Mouse (Mus musculus) stomach, embryonic 16.5 days (tissue): ENCODE results near the gene Dnah8. TPM values are rescaled to one million over a fixed set of nuclear protein-coding genes. Genes with fewer than 3 reads are reported as not detected.

Source experiments
- ATAC-seq: fragments of 200-750 bp; cut with Nextera tagmentation; 2 replicates; pipeline ENCODE4 v1.8.0; 2017; ENCODE audit warnings: moderate number of reproducible peaks, moderate TSS enrichment; ENCODE audit not compliant: insufficient read depth, low FRiP score
- H3K27ac ChIP-seq: fragments of 300-500 bp; sonication (generic); 2 replicates; pipeline ENCODE4 v1.5.1; 2014; ENCODE audit warnings: low read length
- H3K27me3 ChIP-seq: fragments of 300-500 bp; sonication (generic); 2 replicates; pipeline ENCODE4 v1.6.1; 2014; ENCODE audit warnings: low read length, control low read depth, mixed read lengths; ENCODE audit not compliant: control insufficient read depth, insufficient read depth
- H3K36me3 ChIP-seq: fragments of 300-500 bp; sonication (generic); 2 replicates; pipeline ENCODE4 v1.6.1; 2014; ENCODE audit warnings: low read length; ENCODE audit not compliant: control insufficient read depth, insufficient read depth
- H3K4me1 ChIP-seq: fragments of 300-500 bp; sonication (generic); 2 replicates; pipeline ENCODE4 v1.6.1; 2014; ENCODE audit warnings: low read length, control low read depth, mixed read lengths; ENCODE audit not compliant: control insufficient read depth, insufficient read depth
- H3K4me2 ChIP-seq: fragments of 300-500 bp; sonication (generic); 2 replicates; pipeline ENCODE4 v1.6.1; 2014; ENCODE audit warnings: low read depth, low read length, mixed read lengths
- H3K4me3 ChIP-seq: fragments of 300-500 bp; sonication (generic); replicated peaks from 2 replicates; pipeline ENCODE4 v1.5.1; 2014; ENCODE audit warnings: mild to moderate bottlenecking, low read length
- H3K9ac ChIP-seq: fragments of 300-500 bp; sonication (generic); 2 replicates; pipeline ENCODE4 v1.6.1; 2014; ENCODE audit warnings: low read length
- H3K9me3 ChIP-seq: fragments of 300-500 bp; sonication (generic); replicated peaks from 2 replicates; pipeline ENCODE4 v1.6.1; 2016; ENCODE audit warnings: low read length, control low read depth; ENCODE audit not compliant: control insufficient read depth
- WGBS: fragments of 180-500 bp; shearing (Covaris S2); extraction: QIAGEN DNeasy Blood & Tissue Kit; methylation state at CpG from one replicate; pipeline ENCODE4 v1.1.7; 2014; 5-methylcytosine and 5-hydroxymethylcytosine counted together
- polyA plus RNA-seq: library from polyadenylated mRNA; unstranded; fragments of >200 nt; fragmentation: Nextera tagmentation; extraction: Ambion mirVana; gene quantifications from 2 replicates; pipeline ENCODE4 v1.2.1, GENCODE M21; 2015

The Dnah8 gene
- polyA plus RNA-seq, 1 experiment from 2014 or later = 1.7 TPM

DNA sequence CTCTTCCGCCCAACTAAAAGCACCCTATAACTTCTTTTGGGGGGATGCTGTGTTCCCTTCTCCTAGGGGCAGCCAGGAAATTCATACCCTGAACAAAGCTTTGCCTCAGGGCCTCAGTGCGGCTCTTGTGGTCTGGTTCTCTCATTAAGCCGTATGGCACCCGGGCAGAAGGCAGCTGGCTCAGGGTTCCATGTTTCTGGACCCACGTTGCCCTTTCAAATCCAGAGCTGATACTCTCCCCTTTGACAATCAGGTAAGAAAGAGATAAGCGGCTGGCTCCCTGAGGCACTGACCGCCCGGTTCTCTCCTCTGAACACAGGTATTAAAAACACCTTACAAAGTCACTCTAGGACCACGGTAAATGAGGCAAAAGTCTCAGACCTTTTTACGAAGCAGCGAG lies 17.9 kb upstream of the Dnah8 start:
- Histone ChIP-seq H3K9me3 (no peaks in the 10 kb centered on the region), H3K27me3 (no peaks in the 10 kb centered on the region), H3K36me3 (peaks cover 10% of the 10 kb centered on the region; the same call in 1 of the 2 replicates), H3K4me3 (no peak overlapping the region), H3K9ac (no peak overlapping the region), H3K27ac (no peak overlapping the region), H3K4me1 (peaks cover 9% of the 10 kb centered on the region), H3K4me2 (no peak overlapping the region; the same call in 1 of the 2 replicates)
- no peak for ATAC-seq
- 82% methylated on average over 11 of the region's 11 CpGs for WGBS

GRCm38 (mm10) chr17:30606634-30607081 lies 17.5 kb upstream of the Dnah8 start:
- Histone ChIP-seq H3K36me3 (peaks cover 10% of the 10 kb centered on the region; the same call in 1 of the 2 replicates), H3K4me2 (no peak overlapping the region; the same call in 1 of the 2 replicates), H3K9me3 (no peaks in the 10 kb centered on the region), H3K4me1 (peaks cover 12% of the 10 kb centered on the region), H3K27ac (no peak overlapping the region), H3K4me3 (no peak overlapping the region), H3K9ac (no peak overlapping the region), H3K27me3 (no peaks in the 10 kb centered on the region)
- peak; percentile 48; the same call in 1 of the 2 replicates for ATAC-seq
- WGBS = 71% methylated on average over 8 of the region's 8 CpGs

DNA sequence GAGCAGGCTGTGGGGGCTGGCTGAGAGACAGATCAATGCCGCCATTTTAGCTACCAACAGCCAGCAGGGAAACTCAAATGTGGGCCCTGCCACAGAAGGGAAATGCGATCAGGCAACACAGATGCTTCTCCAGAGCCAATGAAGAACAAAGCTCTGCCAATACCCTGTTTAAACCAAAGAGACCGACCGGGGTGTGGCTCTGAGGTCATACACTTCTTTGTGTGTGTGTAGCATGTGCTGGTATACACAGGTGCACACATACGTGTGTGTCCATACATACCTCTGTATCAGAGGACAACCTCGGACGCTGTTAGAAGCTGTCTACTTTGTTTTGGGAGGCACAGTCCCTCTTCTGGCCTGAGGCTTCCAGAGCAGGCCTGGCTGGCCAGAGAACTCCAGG lies 16.8 kb upstream of the Dnah8 start:
- Histone ChIP-seq H3K27me3 (no peaks in the 10 kb centered on the region), H3K4me3 (no peak overlapping the region), H3K9me3 (no peaks in the 10 kb centered on the region), H3K4me2 (no peak overlapping the region), H3K9ac (no peak overlapping the region), H3K27ac (no peak overlapping the region), H3K4me1 (peaks cover 12% of the 10 kb centered on the region), H3K36me3 (peaks cover 10% of the 10 kb centered on the region; the same call in 1 of the 2 replicates)
- no peak for ATAC-seq
- WGBS = 89% methylated on average over 7 of the region's 7 CpGs

DNA sequence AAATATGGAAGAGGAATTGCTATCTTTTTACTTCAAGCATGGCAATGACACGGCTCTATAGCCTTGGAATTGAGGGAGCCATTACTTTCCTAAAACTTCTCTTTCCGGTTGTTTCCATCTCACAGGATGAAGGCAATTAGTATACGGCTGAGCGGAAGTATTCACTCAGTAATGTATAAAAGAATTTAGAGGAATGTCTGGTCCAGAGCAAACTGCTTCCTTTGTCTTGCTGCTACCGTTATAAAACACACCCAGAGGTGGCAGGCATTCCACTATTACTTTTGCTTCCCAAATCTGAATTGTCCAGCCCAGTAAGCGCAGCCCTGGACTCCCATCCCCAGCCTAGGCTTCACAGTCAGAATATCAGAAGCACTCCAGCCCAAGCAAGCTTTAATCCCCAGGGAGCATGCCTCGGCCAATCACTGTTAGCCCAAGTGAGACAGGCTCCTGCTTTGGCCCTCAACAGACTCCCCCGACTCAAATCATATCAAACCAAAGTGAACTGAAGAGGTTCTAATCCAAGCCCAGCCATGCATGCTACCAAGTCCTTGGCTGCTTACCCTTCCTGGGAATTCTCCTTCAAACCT lies 16.2 kb upstream of the Dnah8 start:
- Histone ChIP-seq H3K27ac (no peak overlapping the region), H3K27me3 (no peaks in the 10 kb centered on the region), H3K9me3 (no peaks in the 10 kb centered on the region), H3K4me2 (no peak overlapping the region), H3K36me3 (peaks cover 7% of the 10 kb centered on the region; the same call in 1 of the 2 replicates), H3K9ac (no peak overlapping the region), H3K4me3 (no peak overlapping the region), H3K4me1 (peaks cover 12% of the 10 kb centered on the region)
- no peak for ATAC-seq
- WGBS = 71% methylated on average over 8 of the region's 8 CpGs

- Histone ChIP-seq H3K27me3 (no peaks in the 10 kb centered on the region), H3K9me3 (no peaks in the 10 kb centered on the region), H3K4me3 (no peak overlapping the region), H3K4me1 (peaks cover 12% of the 10 kb centered on the region), H3K4me2 (0 out of 2 replicates have a peak overlapping the region, but pooled peaks have one; percentile 4), H3K36me3 (no peaks in the 10 kb centered on the region), H3K27ac (no peak overlapping the region), H3K9ac (no peak overlapping the region)
- WGBS = 76% methylated on average over 16 of the region's 16 CpGs
- no peak for ATAC-seq
Observed at GRCm38 (mm10) chr17:30609305-30609979, 14.7 kb upstream of the Dnah8 start.

DNA sequence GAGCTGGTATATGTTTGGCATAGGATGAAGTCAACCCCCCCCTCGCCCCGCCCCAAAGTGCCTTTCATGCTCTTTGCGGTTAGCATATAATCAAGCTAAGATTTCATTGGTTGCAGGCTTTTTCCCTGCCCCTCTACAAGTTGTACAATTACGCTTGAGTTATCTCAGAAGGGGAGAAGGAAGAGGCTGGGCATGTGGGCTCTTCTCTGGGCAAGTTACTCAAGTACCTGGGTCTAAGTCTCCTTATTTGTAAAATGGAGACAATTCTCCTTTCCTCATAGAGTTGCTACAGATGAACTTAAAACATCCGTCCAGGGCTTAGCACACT lies 14.2 kb upstream of the Dnah8 start:
- peaks cover 12% of the 10 kb centered on the region for H3K4me1 ChIP-seq
- H3K36me3 ChIP-seq = no peaks in the 10 kb centered on the region
- 0 out of 2 replicates have a peak overlapping the region, but pooled peaks have one; percentile 4 for H3K4me2 ChIP-seq
- H3K27me3 ChIP-seq = no peaks in the 10 kb centered on the region
- H3K9ac ChIP-seq = no peak overlapping the region
- no peak overlapping the region for H3K27ac ChIP-seq
- WGBS = 92% methylated on average over 5 of the region's 5 CpGs
- H3K4me3 ChIP-seq = no peak overlapping the region
- H3K9me3 ChIP-seq = no peaks in the 10 kb centered on the region
- ATAC-seq = no peak

DNA sequence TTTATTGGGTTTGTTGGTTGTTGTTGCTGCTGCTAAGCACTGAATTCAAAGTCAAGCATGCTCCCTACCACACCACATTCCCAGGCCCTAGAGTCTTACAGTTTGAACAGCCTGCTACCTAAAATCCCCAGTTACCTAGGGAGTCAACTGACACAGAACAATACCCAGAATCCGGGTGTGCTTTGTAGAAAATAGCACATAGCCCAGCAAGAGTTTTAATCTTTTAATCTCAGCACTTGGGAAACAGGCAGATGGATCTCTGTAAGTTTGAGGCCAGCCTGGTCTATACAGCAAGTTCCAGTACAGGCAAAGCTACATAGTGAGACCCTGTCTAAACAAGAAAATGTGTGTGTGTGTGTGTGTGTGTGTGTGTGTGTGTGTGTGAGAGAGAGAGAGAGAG lies 13.4 kb upstream of the Dnah8 start:
- Histone ChIP-seq H3K9me3 (no peaks in the 10 kb centered on the region), H3K4me1 (peaks cover 12% of the 10 kb centered on the region), H3K4me2 (0 out of 2 replicates have a peak overlapping the region, but pooled peaks have one; percentile 59), H3K27me3 (no peaks in the 10 kb centered on the region), H3K4me3 (no peak overlapping the region), H3K27ac (no peak overlapping the region), H3K36me3 (no peaks in the 10 kb centered on the region), H3K9ac (no peak overlapping the region)
- no peak for ATAC-seq
- 52% methylated on average over 1 of the region's 1 CpGs for WGBS

DNA sequence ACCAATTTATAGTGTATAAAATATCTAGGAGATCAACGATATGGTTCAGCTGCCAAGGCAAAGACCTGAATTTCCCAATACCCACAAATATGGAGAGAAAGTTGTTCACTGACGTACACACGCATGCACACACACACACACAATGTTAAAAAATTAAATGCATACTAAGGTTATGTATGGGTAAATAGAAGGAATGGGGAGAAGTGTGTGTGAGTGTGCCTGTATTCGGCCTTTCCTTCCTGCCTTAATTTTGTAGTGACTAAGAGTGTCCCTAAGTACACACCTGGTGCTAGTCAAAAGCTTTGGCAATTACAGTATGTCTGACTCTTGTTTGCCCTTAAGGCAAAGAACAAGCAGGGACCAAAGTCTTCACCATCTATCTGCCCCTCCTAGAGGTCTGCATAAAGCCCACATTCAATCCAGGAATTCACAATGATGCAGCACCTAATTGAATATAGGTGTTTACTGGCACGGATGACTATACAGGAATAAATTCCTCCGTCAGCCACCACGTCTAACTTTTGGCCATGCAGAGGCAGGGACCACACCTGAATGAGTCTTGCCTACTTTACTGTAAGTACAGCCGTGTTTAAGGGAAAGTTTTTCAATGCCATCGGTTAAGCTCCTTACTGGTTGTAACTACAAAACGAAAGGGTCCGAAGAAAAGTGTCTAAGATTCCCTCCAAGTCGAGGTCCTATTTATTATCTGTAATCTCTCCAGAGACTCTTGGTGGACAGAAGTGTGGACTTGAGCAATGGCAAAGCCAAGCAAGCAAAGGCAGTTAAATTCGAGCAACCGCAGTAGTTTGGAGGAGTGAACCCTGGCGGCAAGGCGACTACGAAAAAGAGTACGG lies 12.7 kb upstream of the Dnah8 start:
- ATAC-seq = no peak
- Histone ChIP-seq H3K27ac (peak overlapping the region; percentile 68), H3K4me1 (peaks cover 12% of the 10 kb centered on the region), H3K4me2 (peak overlapping the region; percentile 59), H3K9ac (peak overlapping the region; percentile 93), H3K9me3 (no peaks in the 10 kb centered on the region), H3K36me3 (no peaks in the 10 kb centered on the region), H3K4me3 (peak overlapping the region; percentile 80), H3K27me3 (no peaks in the 10 kb centered on the region)
- WGBS = 21% methylated on average over 18 of the region's 18 CpGs
